Mouse (Mus musculus) heart, adult 2 months (tissue): ENCODE data around the gene Tnrc6b. TPM values are rescaled to one million over a fixed set of nuclear protein-coding genes. Genes with fewer than 3 reads are reported as not detected.
"Not testable (repeated sequence)": the region's sequence is repeated elsewhere in the genome, so short reads cannot be mapped to it uniquely, and the experiment has no call there.

Experiments used
- DNase-seq, 2 experiments: peaks; one replicate each; pipeline ENCODE4 v3.0.0; 2021
- H3K27ac ChIP-seq: fragments of 200-600 bp; 2 replicates; pipeline ENCODE4 v1.8.1; 2022
- H3K27me3 ChIP-seq: fragments of 200-500 bp; 2 replicates; pipeline ENCODE4 v1.6.1; 2012; ENCODE audit warnings: mild to moderate bottlenecking, low read length, inconsistent platforms, mixed read lengths; ENCODE audit not compliant: control insufficient read depth, insufficient read depth
- H3K36me3 ChIP-seq: fragments of 200-500 bp; 2 replicates; pipeline ENCODE4 v1.6.1; 2012; ENCODE audit warnings: low read length, inconsistent platforms; ENCODE audit not compliant: control insufficient read depth, insufficient read depth
- H3K4me1 ChIP-seq: fragments of 200-500 bp; 2 replicates; pipeline ENCODE4 v1.6.1; 2011; ENCODE audit warnings: low read length; ENCODE audit not compliant: control insufficient read depth, insufficient read depth
- H3K4me3 ChIP-seq: fragments of 200-600 bp; 2 replicates; pipeline ENCODE4 v1.8.1; 2022
- H3K79me2 ChIP-seq: fragments of 200-500 bp; replicated peaks from 2 replicates; pipeline ENCODE4 v1.6.1; 2012; ENCODE audit warnings: mild to moderate bottlenecking, inconsistent platforms, low read length, moderate library complexity, mixed read lengths; ENCODE audit not compliant: control insufficient read depth, insufficient read depth
- H3K9ac ChIP-seq: fragments of 200-500 bp; 2 replicates; pipeline ENCODE4 v1.6.1; 2012; ENCODE audit warnings: low read depth, mild to moderate bottlenecking, control low read depth, inconsistent platforms, low read length, mixed read lengths
- CTCF ChIP-seq: fragments of 200-600 bp; IDR thresholded peaks from 2 replicates; pipeline ENCODE4 v1.8.1; 2022; ENCODE audit warnings: antibody characterized with exemption, mild to moderate bottlenecking, moderate library complexity
- EP300 ChIP-seq: fragments of 200-500 bp; IDR thresholded peaks from 2 replicates; pipeline ENCODE4 v1.6.1; 2011; ENCODE audit warnings: low read depth, low read length, control low read depth; ENCODE audit not compliant: insufficient read depth
- POLR2A ChIP-seq: fragments of 200-500 bp; IDR thresholded peaks from 2 replicates; pipeline ENCODE4 v1.6.1; 2011; ENCODE audit warnings: mild to moderate bottlenecking, low read depth, low read length, control low read depth; ENCODE audit not compliant: insufficient read depth
- WGBS: fragments of 180-500 bp; shearing (Covaris S2); methylation state at CpG from one replicate; pipeline ENCODE4 v1.1.7; 2018; 5-methylcytosine and 5-hydroxymethylcytosine counted together
- intact Hi-C: fragments of 180-260 bp; cut with DNase I; formaldehyde crosslinking; loops from one replicate; pipeline ENCODE4 v1.15.1; 2025
- polyA plus RNA-seq: library from polyadenylated mRNA; depleted of rRNA; stranded (reverse); fragments of >200 nt; gene quantifications from 2 replicates; pipeline ENCODE4 v1.2.3, GENCODE M21; 2012
- total RNA-seq, 2 experiments: library from RNA; stranded (reverse); gene quantifications; 2 replicates each; pipeline ENCODE4 v1.2.3; 2021

The Tnrc6b gene
- total and polyA plus RNA-seq, 3 experiments, result 9.4 to 48.1 (median 43.7) TPM

- intact Hi-C loops, result no loop called here
- Histone ChIP-seq H3K27me3 (no peaks in the 10 kb centered on the region), H3K9ac (no peak overlapping the region), H3K36me3 (no peaks in the 10 kb centered on the region; the same call in none of the 2 replicates), H3K4me3 (no peak overlapping the region), H3K4me1 (no peaks in the 10 kb centered on the region), H3K79me2 (peaks cover 1% of the 10 kb centered on the region; the same call in 1 of the 2 replicates), H3K27ac (no peak overlapping the region)
- 97% methylated on average over 5 of the region's 5 CpGs for WGBS
- TF ChIP-seq EP300 (no peak), CTCF (no peak), POLR2A (no peak)
- DNase-seq, result no peak
These were observed 186.8 kb downstream of the Tnrc6b start for GRCm38 (mm10) chr15:80897911-80898310.

- no peaks in the 10 kb centered on the region for H3K4me1 ChIP-seq
- no peak overlapping the region for H3K4me3 ChIP-seq
- intact Hi-C loops, result no loop called here
- no peak for TF ChIP-seq POLR2A
- H3K9ac ChIP-seq, result no peak overlapping the region
- H3K27ac ChIP-seq, result no peak overlapping the region
- no peaks in the 10 kb centered on the region for H3K27me3 ChIP-seq
- 83% methylated on average over 2 of the region's 2 CpGs for WGBS
- DNase-seq, result no peak
- H3K36me3 ChIP-seq, result no peaks in the 10 kb centered on the region; the same call in 1 of the 2 replicates
- H3K79me2 ChIP-seq, result peaks cover 1% of the 10 kb centered on the region; the same call in 1 of the 2 replicates
These were observed 188.7 kb downstream of the Tnrc6b start for GRCm38 (mm10) chr15:80899806-80900205.

GRCm38 (mm10) chr15:80901806-80902513 lies 190.8 kb downstream of the Tnrc6b start:
- Histone ChIP-seq H3K4me1 (no peaks in the 10 kb centered on the region), H3K36me3 (no peaks in the 10 kb centered on the region; the same call in 1 of the 2 replicates), H3K27ac (no peak overlapping the region), H3K4me3 (no peak overlapping the region), H3K79me2 (peaks cover 1% of the 10 kb centered on the region; the same call in 1 of the 2 replicates), H3K27me3 (no peaks in the 10 kb centered on the region), H3K9ac (no peak overlapping the region)
- intact Hi-C loops, result no loop called here
- WGBS, result 81% methylated on average over 6 of the region's 6 CpGs
- DNase-seq, result no peak
- TF ChIP-seq POLR2A (no peak), CTCF (no peak), EP300 (no peak)

- H3K4me1 ChIP-seq, H3K9ac ChIP-seq, DNase-seq, H3K27ac ChIP-seq, intact Hi-C loops, H3K36me3 ChIP-seq, H3K27me3 ChIP-seq, H3K79me2 ChIP-seq, H3K4me3 ChIP-seq: not testable (repeated sequence)
- WGBS, result 93% methylated on average over 6 of the region's 6 CpGs
These were observed 193.7 kb downstream of the Tnrc6b start for GRCm38 (mm10) chr15:80904776-80905175.

GRCm38 (mm10) chr15:80910183-80910582 lies 199.1 kb downstream of the Tnrc6b start:
- Histone ChIP-seq H3K79me2 (no peaks in the 10 kb centered on the region), H3K27me3 (no peaks in the 10 kb centered on the region), H3K4me3 (no peak overlapping the region), H3K9ac (no peak overlapping the region), H3K27ac (no peak overlapping the region), H3K36me3 (peaks cover 2% of the 10 kb centered on the region; the same call in 1 of the 2 replicates), H3K4me1 (no peaks in the 10 kb centered on the region)
- 95% methylated on average over 3 of the region's 3 CpGs for WGBS
- intact Hi-C loops, result no loop called here
- DNase-seq, result no peak
- peak; percentile 47 for TF ChIP-seq CTCF
- no peak for TF ChIP-seq EP300

GRCm38 (mm10) chr15:80910790-80911531 lies 199.8 kb downstream of the Tnrc6b start:
- H3K27ac ChIP-seq, result no peak overlapping the region
- H3K4me1 ChIP-seq, result no peaks in the 10 kb centered on the region; the same call in 1 of the 2 replicates
- TF ChIP-seq EP300 (no peak), POLR2A (no peak), CTCF (no peak)
- no peaks in the 10 kb centered on the region for H3K79me2 ChIP-seq
- intact Hi-C loops, result no loop called here
- no peak overlapping the region for H3K4me3 ChIP-seq
- DNase-seq, result no peak
- H3K9ac ChIP-seq, result no peak overlapping the region
- peaks cover 6% of the 10 kb centered on the region; the same call in 1 of the 2 replicates for H3K36me3 ChIP-seq
- H3K27me3 ChIP-seq, result no peaks in the 10 kb centered on the region
- 86% methylated on average over 4 of the region's 4 CpGs for WGBS
